ENCODE assay signal across 8 mouse cellular contexts in genomic region chr8:107435962-107436831, GRCm38 (mm10). TPM values are rescaled to one million over a fixed set of nuclear protein-coding genes. Genes with fewer than 3 reads are reported as not detected.
A peak's percentile ranks its signal among the peaks of the same experiment; 100 is the strongest.
DNase-seq lines count a peak whose midpoint lies in the region; ATAC-seq and TF ChIP-seq lines count a peak whose summit lies in the region.

Gene Wwp2, plus strand, starts transcription at chr8:107436365.

- no peaks in the 10 kb centered on the region for H3K36me3 ChIP-seq in hindbrain, embryonic 12.5 days
- H3K36me3 ChIP-seq in lung, postnatal 0 days (ENCODE audit: insufficient read depth, low read length), result no peaks in the 10 kb centered on the region

- DNase-seq in MN1 (ENCODE audit: low spot score), result peak; percentile 83
- DNase-seq in cerebellum, postnatal 10 days, result peak; percentile 87 to 88
- DNase-seq in frontal cortex, postnatal 14 days (ENCODE audit: low spot score in 2 of 2), result peak; percentile 39 to 67
- peak; percentile 67 to 80 for DNase-seq in layer of hippocampus, postnatal 10 days (ENCODE audit: low spot score in 2 of 2)
- peak; percentile 80 for DNase-seq in lung, postnatal 0 days (ENCODE audit: low spot score)
- peak; percentile 56 for DNase-seq in ovary, postnatal 10 days (ENCODE audit: low spot score)
- DNase-seq in thymus, postnatal 14 days, result peak; percentile 91

- ATAC-seq in hindbrain, embryonic 12.5 days (ENCODE audit: low FRiP score), result peak; percentile 90
- peak; percentile 89 for ATAC-seq in lung, postnatal 0 days

- H3K9me3 ChIP-seq in hindbrain, embryonic 12.5 days (replicated peaks), result no peaks in the 10 kb centered on the region
- H3K9me3 ChIP-seq in lung, postnatal 0 days (ENCODE audit: low read length), result no peaks in the 10 kb centered on the region

- TF ChIP-seq CTCF in lung, postnatal 0 days (IDR thresholded peaks at IDR 0.05), result no peak

- H3K4me1 ChIP-seq in hindbrain, embryonic 12.5 days, result peaks cover 14% of the 10 kb centered on the region
- peaks cover 4% of the 10 kb centered on the region; the same call in 1 of the 2 replicates for H3K4me1 ChIP-seq in lung, postnatal 0 days (ENCODE audit: insufficient read depth, low read depth, low read length)

- H3K4me2 ChIP-seq in hindbrain, embryonic 12.5 days (replicated peaks), result peak within 1 kb of the TSS; percentile 73
- peak within 1 kb of the TSS; percentile 86 for H3K4me2 ChIP-seq in lung, postnatal 0 days (replicated peaks; ENCODE audit: low read depth, low read length)

- peak within 1 kb of the TSS; percentile 84 for H3K4me3 ChIP-seq in hindbrain, embryonic 12.5 days
- H3K4me3 ChIP-seq in lung, postnatal 0 days (ENCODE audit: low read depth, low read length), result peak within 1 kb of the TSS; percentile 95

- peak within 1 kb of the TSS; percentile 84 for H3K27ac ChIP-seq in hindbrain, embryonic 12.5 days
- H3K27ac ChIP-seq in lung, postnatal 0 days (ENCODE audit: low read length), result peak within 1 kb of the TSS; percentile 91

- TF ChIP-seq EP300 in lung, postnatal 0 days (IDR thresholded peaks at IDR 0.05), result no peak

- H3K27me3 ChIP-seq in hindbrain, embryonic 12.5 days, result no peaks in the 10 kb centered on the region
- H3K27me3 ChIP-seq in lung, postnatal 0 days (replicated peaks; ENCODE audit: insufficient read depth, low read length), result no peaks in the 10 kb centered on the region

- H3K9ac ChIP-seq in hindbrain, embryonic 12.5 days, result peak within 1 kb of the TSS; percentile 92
- H3K9ac ChIP-seq in lung, postnatal 0 days (replicated peaks; ENCODE audit: low read depth), result peak within 1 kb of the TSS; percentile 84

- WGBS in hindbrain, embryonic 12.5 days, result under 1% methylated on average over 56 of the region's 81 CpGs
- WGBS in lung, postnatal 0 days, result 1% methylated on average over 63 of the region's 81 CpGs

RNA-seq across cellular contexts. Expression of gene Wwp2, which starts in this region (rescaled TPM):
- 109 and 124 TPM in 2 replicates for polyA plus RNA-seq in hindbrain, embryonic 12.5 days (2016; fragmentation: Nextera tagmentation; extraction: Ambion mirVana)
- 10 to 100 TPM; 36.1 to 36.7 TPM for total RNA-seq in layer of hippocampus, postnatal 10 days (2021)
- 27.3 and 28.1 TPM in 2 replicates for polyA plus RNA-seq in lung, postnatal 0 days (2015; fragmentation: Nextera tagmentation; extraction: Ambion mirVana)

Comparison
In these comparisons a context has a peak if more than half of its experiments do, and no peak if none do; other contexts are left out.
1. Peak in every context shown above with its lines: DNase-seq, ATAC-seq, H3K4me3 ChIP-seq and H3K27ac ChIP-seq.